Mouse (Mus musculus) left cerebral cortex, adult 18-20 months (tissue): ENCODE measurements at regions not wholly inside any gene's neighbourhood (a gene's known extent, or its start where the extent isn't known, plus 50 kb on each side); places are given as distances from the start of the nearest gene placed in this dataset.

Source experiments
- DNase-seq, 2 experiments: peaks; one replicate each; pipeline ENCODE4 v3.0.0; 2021 to 2022; ENCODE audit warnings: low spot score in 2 of 2, mixed read lengths in 1 of 2

GRCm38 (mm10) chr2:178710001-178710400 lies 279.7 kb downstream of the Cdh26 start:
- no peak for DNase-seq

GRCm38 (mm10) chr2:178711587-178712080 lies 281.3 kb downstream of the Cdh26 start:
- no peak for DNase-seq

- DNase-seq, result no peak
These were observed 282.1 kb downstream of the Cdh26 start for GRCm38 (mm10) chr2:178712391-178712892.

- no peak for DNase-seq
These were observed 285.3 kb downstream of the Cdh26 start for GRCm38 (mm10) chr2:178715500-178716245.

- DNase-seq, result no peak
These were observed 287.7 kb downstream of the Cdh26 start for GRCm38 (mm10) chr2:178718048-178718447.

GRCm38 (mm10) chr2:178723455-178723854 lies 293.1 kb downstream of the Cdh26 start:
- no peak for DNase-seq

- DNase-seq, result no peak
These were observed 293.9 kb downstream of the Cdh26 start for GRCm38 (mm10) chr2:178724228-178724627.

GRCm38 (mm10) chr2:178727930-178728793 lies 297.8 kb downstream of the Cdh26 start:
- no peak for DNase-seq

- DNase-seq, result no peak
These were observed 298.4 kb downstream of the Cdh26 start for GRCm38 (mm10) chr2:178728794-178729120.

GRCm38 (mm10) chr2:178735099-178735498 lies 304.8 kb downstream of the Cdh26 start:
- no peak for DNase-seq

GRCm38 (mm10) chr2:178744617-178745016 lies 314.3 kb downstream of the Cdh26 start:
- DNase-seq, result no peak

- no peak for DNase-seq
These were observed 315.1 kb downstream of the Cdh26 start for GRCm38 (mm10) chr2:178745296-178746015.

- DNase-seq, result no peak
These were observed 320.9 kb downstream of the Cdh26 start for GRCm38 (mm10) chr2:178751247-178751646.

- DNase-seq, result peak; percentile 54 to 78
These were observed 328.0 kb downstream of the Cdh26 start for GRCm38 (mm10) chr2:178758366-178758765.

GRCm38 (mm10) chr2:178768526-178768925 lies 338.2 kb downstream of the Cdh26 start:
- DNase-seq, result no peak

- DNase-seq, result no peak
These were observed 338.7 kb downstream of the Cdh26 start for GRCm38 (mm10) chr2:178769001-178769400.

GRCm38 (mm10) chr2:178771435-178771834 lies 341.1 kb downstream of the Cdh26 start:
- no peak for DNase-seq

- DNase-seq, result no peak
These were observed 341.6 kb downstream of the Cdh26 start for GRCm38 (mm10) chr2:178771881-178772280.

GRCm38 (mm10) chr2:178784822-178785589 lies 354.7 kb downstream of the Cdh26 start:
- no peak for DNase-seq

GRCm38 (mm10) chr2:178785843-178786242 lies 355.5 kb downstream of the Cdh26 start:
- DNase-seq, result no peak

- no peak for DNase-seq
These were observed 365.5 kb downstream of the Cdh26 start for GRCm38 (mm10) chr2:178795841-178796240.
